Mouse (Mus musculus): ENCODE measurements around the gene Esf1. TPM values are rescaled to one million over a fixed set of nuclear protein-coding genes. Genes with fewer than 3 reads are reported as not detected.

Gene Esf1
- polyA plus RNA-seq (2015; fragmentation: Nextera tagmentation; extraction: Ambion mirVana): 15.9 TPM in 2 replicates

DNA sequence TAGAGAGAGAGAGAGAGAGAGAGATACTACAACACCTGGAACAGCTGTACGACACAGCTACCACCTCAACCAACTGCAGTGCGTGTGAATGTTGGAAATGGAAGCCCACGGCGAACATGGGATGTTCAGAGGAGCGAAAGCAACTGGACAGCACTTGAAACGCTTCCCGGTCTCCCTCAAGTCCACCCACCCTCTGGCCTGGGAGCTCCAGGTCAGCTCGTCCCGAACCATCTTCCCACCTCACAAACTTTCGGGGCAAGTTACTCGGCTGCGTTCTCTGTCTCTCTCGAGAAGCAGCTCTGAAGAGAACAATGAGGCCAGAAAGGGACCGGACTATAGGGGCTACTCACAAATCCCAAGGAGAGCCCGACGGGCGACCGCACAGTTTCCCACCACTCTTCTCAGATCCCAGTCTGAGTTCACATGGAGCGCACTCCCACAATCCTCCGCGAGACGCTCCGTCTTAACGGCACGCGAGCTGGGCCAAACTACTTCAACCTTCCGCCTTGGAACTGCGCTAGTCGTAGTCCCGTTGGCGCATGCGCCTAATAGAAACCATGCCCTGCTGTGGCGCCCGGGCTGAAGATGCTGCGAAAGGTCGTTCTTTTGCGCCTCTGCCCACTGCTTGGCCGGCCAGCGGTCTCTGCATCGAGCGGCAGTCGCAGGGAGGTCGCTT is at the start of gene Esf1, which contains the start of gene Ndufaf5:
Esf1 (minus strand) TSS at position 438 of the 676 bp plus-strand sequence.
Ndufaf5 (plus strand) TSS at position 523 of the 676 bp plus-strand sequence.

GRCm38 (mm10) chr2:140151743-140152142 is 18.6 kb downstream of the Esf1 start, which contains the start of gene Gm17374:
Gene Gm17374, plus strand, starts transcription at chr2:140152043.

Other genes starting within 250 kb of the Esf1 start
- 9.6 and 12.5 TPM in 2 replicates for gene Tasp1, start 103.8 kb downstream of the Esf1 start, polyA plus RNA-seq (2015; fragmentation: Nextera tagmentation; extraction: Ambion mirVana)
- not detected in 2 replicates for gene Gm17374, start 18.5 kb downstream of the Esf1 start, polyA plus RNA-seq (2015; fragmentation: Nextera tagmentation; extraction: Ambion mirVana)
- 33.6 and 34.9 TPM in 2 replicates for gene Ndufaf5, start 85 bp upstream of the Esf1 start, polyA plus RNA-seq (2015; fragmentation: Nextera tagmentation; extraction: Ambion mirVana)
- gene Sel1l2, start 219.1 kb upstream of the Esf1 start, polyA plus RNA-seq (2015; fragmentation: Nextera tagmentation; extraction: Ambion mirVana): 0.11 and 0.14 TPM in 2 replicates
- gene Macrod2, start 224.7 kb upstream of the Esf1 start, polyA plus RNA-seq (2015; fragmentation: Nextera tagmentation; extraction: Ambion mirVana): 29.3 and 32.0 TPM in 2 replicates

Measured in skeletal muscle tissue, postnatal 0 days (tissue).